ENCODE assay signal across 16 mouse cellular contexts in genomic region chr9:45694256-45694655, GRCm38 (mm10).
DNase-seq lines count a peak whose midpoint lies in the region; ATAC-seq lines count a peak whose summit lies in the region.
"Had no signal": no experiment of that assay in that cellular context is flagged by ENCODE, and none has a peak within 500 bp of the region (broad histone marks: within the 10 kb centered on the region; RNA-seq: fewer than 3 reads in every experiment).

No protein-coding gene starts in this region.

- H3K9ac ChIP-seq in forebrain, embryonic 11.5 days (ENCODE audit: low read length) = no peak overlapping the region; the same call in 1 of the 2 replicates
- no peak overlapping the region for H3K9ac ChIP-seq in hindbrain, embryonic 15.5 days
- 0 out of 2 replicates have a peak overlapping the region, but pooled peaks have one; percentile 27 for H3K9ac ChIP-seq in midbrain, embryonic 16.5 days (ENCODE audit: low read depth, low read length)
- no peak overlapping the region for H3K9ac ChIP-seq in kidney, embryonic 15.5 days
- H3K9ac ChIP-seq: embryonic facial prominence, embryonic 12.5 days had no signal

- H3K4me2 ChIP-seq in forebrain, embryonic 11.5 days (ENCODE audit: low read depth, low read length, severe bottlenecking) = no peak overlapping the region
- no peak overlapping the region for H3K4me2 ChIP-seq in hindbrain, embryonic 15.5 days
- H3K4me2 ChIP-seq in midbrain, embryonic 16.5 days (ENCODE audit: low read length) = no peak overlapping the region
- no peak overlapping the region for H3K4me2 ChIP-seq in kidney, embryonic 15.5 days
- H3K4me2 ChIP-seq: embryonic facial prominence, embryonic 12.5 days had no signal

- H3K27ac ChIP-seq in forebrain, embryonic 11.5 days (ENCODE audit: low read depth, low read length) = peak overlapping the region; percentile 71
- peak overlapping the region; percentile 77 for H3K27ac ChIP-seq in hindbrain, embryonic 15.5 days (replicated peaks)
- peak overlapping the region; percentile 82 for H3K27ac ChIP-seq in midbrain, embryonic 16.5 days (ENCODE audit: low read length)
- H3K27ac ChIP-seq in kidney, embryonic 15.5 days = no peak overlapping the region
- H3K27ac ChIP-seq: embryonic facial prominence, embryonic 12.5 days had no signal

- H3K9me3 ChIP-seq in forebrain, embryonic 11.5 days (ENCODE audit: control insufficient read depth, low read length) = no peaks in the 10 kb centered on the region
- H3K9me3 ChIP-seq in hindbrain, embryonic 15.5 days = no peaks in the 10 kb centered on the region
- H3K9me3 ChIP-seq in midbrain, embryonic 16.5 days (replicated peaks; ENCODE audit: control insufficient read depth, low read length, poor library complexity, severe bottlenecking) = no peaks in the 10 kb centered on the region
- H3K9me3 ChIP-seq in kidney, embryonic 15.5 days (replicated peaks) = no peaks in the 10 kb centered on the region
- H3K9me3 ChIP-seq: embryonic facial prominence, embryonic 12.5 days had no signal

- 4% methylated on average over 2 of the region's 2 CpGs for WGBS in forebrain, embryonic 11.5 days
- 17% methylated on average over 2 of the region's 2 CpGs for WGBS in hindbrain, embryonic 15.5 days
- WGBS in midbrain, embryonic 16.5 days = 7% methylated on average over 2 of the region's 2 CpGs
- WGBS in kidney, embryonic 15.5 days = 28% methylated on average over 2 of the region's 2 CpGs

- no peaks in the 10 kb centered on the region for H3K36me3 ChIP-seq in forebrain, embryonic 11.5 days (ENCODE audit: control insufficient read depth, insufficient read depth, low read length)
- H3K36me3 ChIP-seq in hindbrain, embryonic 15.5 days = no peaks in the 10 kb centered on the region
- H3K36me3 ChIP-seq in midbrain, embryonic 16.5 days (ENCODE audit: control insufficient read depth, insufficient read depth, low read length) = no peaks in the 10 kb centered on the region
- no peaks in the 10 kb centered on the region for H3K36me3 ChIP-seq in kidney, embryonic 15.5 days
- H3K36me3 ChIP-seq: embryonic facial prominence, embryonic 12.5 days had no signal

- no peak for ATAC-seq in forebrain, embryonic 11.5 days (replicated peaks; ENCODE audit: low FRiP score)
- no peak for ATAC-seq in hindbrain, embryonic 15.5 days (ENCODE audit: low FRiP score, low read depth)
- no peak for ATAC-seq in midbrain, embryonic 16.5 days
- ATAC-seq in kidney, embryonic 15.5 days (replicated peaks; ENCODE audit: low FRiP score) = no peak
- ATAC-seq: Patski had no signal

- no peak overlapping the region for H3K4me3 ChIP-seq in forebrain, embryonic 11.5 days (ENCODE audit: low read depth, low read length)
- no peak overlapping the region for H3K4me3 ChIP-seq in hindbrain, embryonic 15.5 days
- H3K4me3 ChIP-seq in midbrain, embryonic 16.5 days (ENCODE audit: low read depth, low read length) = no peak overlapping the region
- H3K4me3 ChIP-seq in kidney, embryonic 15.5 days (replicated peaks) = no peak overlapping the region
- H3K4me3 ChIP-seq: embryonic facial prominence, embryonic 12.5 days had no signal

- peaks cover 2% of the 10 kb centered on the region; the same call in 1 of the 2 replicates for H3K4me1 ChIP-seq in forebrain, embryonic 11.5 days (replicated peaks; ENCODE audit: control insufficient read depth, insufficient read depth, low read length)
- peaks cover 36% of the 10 kb centered on the region for H3K4me1 ChIP-seq in hindbrain, embryonic 15.5 days (replicated peaks)
- H3K4me1 ChIP-seq in midbrain, embryonic 16.5 days (ENCODE audit: control insufficient read depth, insufficient read depth, low read length) = peaks cover 26% of the 10 kb centered on the region
- H3K4me1 ChIP-seq in kidney, embryonic 15.5 days = peaks cover 17% of the 10 kb centered on the region

- peak; percentile 30 to 40 for DNase-seq in cerebellum, postnatal 25 days
- no peak for DNase-seq in cerebellum, postnatal 36 days
- no peak for DNase-seq in forebrain, embryonic 11.5 days (ENCODE audit: low spot score)
- DNase-seq in adrenal gland, adult 18-20 months (ENCODE audit: low spot score in 2 of 2) = no peak
- no peak for DNase-seq in adrenal gland, postnatal 25 days
- DNase-seq: adrenal gland, adult 2 months; cerebellum, adult 11 months; kidney, postnatal 14 days; layer of hippocampus, postnatal 36 days; liver; thymus, adult 2 months had no signal

- no peaks in the 10 kb centered on the region for H3K27me3 ChIP-seq in forebrain, embryonic 11.5 days (ENCODE audit: control insufficient read depth, insufficient read depth, low read length)
- no peaks in the 10 kb centered on the region for H3K27me3 ChIP-seq in hindbrain, embryonic 15.5 days
- H3K27me3 ChIP-seq in midbrain, embryonic 16.5 days (ENCODE audit: control insufficient read depth, insufficient read depth, low read depth, low read length) = no peaks in the 10 kb centered on the region
- peaks cover 8% of the 10 kb centered on the region; the same call in 1 of the 2 replicates for H3K27me3 ChIP-seq in kidney, embryonic 15.5 days
- H3K27me3 ChIP-seq: embryonic facial prominence, embryonic 12.5 days had no signal

Comparison
In these comparisons a context has a peak if more than half of its experiments do, and no peak if none do; other contexts are left out.
1. DNase-seq: peak in cerebellum, postnatal 25 days (2 of 2); none in cerebellum, postnatal 36 days (0 of 2), forebrain, embryonic 11.5 days (single experiment), adrenal gland, adult 18-20 months (0 of 2) and adrenal gland, postnatal 25 days (single experiment).